Mouse (Mus musculus): ENCODE data around the gene Nlrp9c.
"Not testable (repeated sequence)": the region's sequence is repeated elsewhere in the genome, so short reads cannot be mapped to it uniquely, and the experiment has no call there.

DNA sequence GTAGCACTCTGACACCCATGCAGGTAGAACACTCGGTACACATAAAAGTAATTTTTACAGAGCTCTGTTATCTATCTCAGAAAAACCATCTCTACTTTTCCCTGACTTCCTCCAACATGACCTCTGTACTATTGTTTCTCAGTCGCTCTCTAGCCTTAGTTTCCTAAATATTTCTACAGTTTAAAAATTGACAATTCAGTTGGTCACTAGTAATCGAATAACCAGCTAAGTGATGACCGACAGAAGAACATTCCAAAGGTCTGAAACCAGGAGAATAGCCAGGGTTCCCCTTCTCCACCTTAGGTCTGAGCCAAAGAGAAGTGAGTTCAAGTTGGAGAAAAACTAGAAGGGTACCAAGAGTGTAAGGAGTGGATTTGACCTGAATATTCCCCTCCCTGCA is 91.7 kb downstream of the Nlrp9c start:
- TF ChIP-seq CTCF (IDR thresholded peaks at IDR 0.05; ENCODE audit: control insufficient read depth, insufficient read depth, insufficient read length); USF1 (IDR thresholded peaks at IDR 0.05; ENCODE audit: low read depth); CEBPB (IDR thresholded peaks at IDR 0.05; ENCODE audit: low read depth); MAX (IDR thresholded peaks at IDR 0.05); FOSL1 (IDR thresholded peaks at IDR 0.05; ENCODE audit: insufficient read depth, low read length, poor library complexity, severe bottlenecking); MYOD1 (IDR thresholded peaks at IDR 0.05; ENCODE audit: control insufficient read depth, insufficient read length, low read depth): not testable (repeated sequence)
